ENCODE assay signal across 19 mouse cellular contexts in the genomic region with DNA sequence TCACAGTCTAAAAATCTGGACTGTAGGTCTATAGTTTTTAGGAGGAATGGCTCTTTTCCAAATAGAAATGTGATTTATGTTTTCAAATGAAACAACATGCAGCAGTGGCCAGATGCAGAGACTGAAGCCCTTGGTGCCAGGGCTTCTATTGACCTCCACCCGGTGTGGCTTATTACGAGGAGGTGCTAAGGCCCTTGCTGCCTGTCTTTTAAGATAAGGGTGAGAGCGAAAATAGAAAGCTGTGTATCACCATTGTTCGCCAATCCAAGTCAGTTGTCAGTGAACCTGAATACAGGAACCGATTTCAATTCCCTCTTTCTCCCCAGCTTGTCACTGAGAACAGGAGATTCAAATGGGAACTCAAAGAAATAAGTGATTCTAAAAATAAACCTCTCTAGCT. TPM values are rescaled to one million over a fixed set of nuclear protein-coding genes. Genes with fewer than 3 reads are reported as not detected.
DNase-seq lines count a peak whose midpoint lies in the region; ATAC-seq and TF ChIP-seq lines count a peak whose summit lies in the region.
"Had no signal": no experiment of that assay in that cellular context is flagged by ENCODE, and none has a peak within 500 bp of the region (broad histone marks: within the 10 kb centered on the region; RNA-seq: fewer than 3 reads in every experiment).

No protein-coding gene starts in this region.

- H3K4me1 ChIP-seq in heart, adult 2 months (ENCODE audit: control insufficient read depth, insufficient read depth, low read length), result no peaks in the 10 kb centered on the region
- H3K4me1 ChIP-seq in heart, embryonic 16.5 days (ENCODE audit: control insufficient read depth, insufficient read depth, low read length), result peaks cover 25% of the 10 kb centered on the region

- peak overlapping the region; percentile 13; the same call in 1 of the 2 replicates for H3K27ac ChIP-seq in heart, adult 2 months
- peak overlapping the region; percentile 71 for H3K27ac ChIP-seq in heart, embryonic 16.5 days (ENCODE audit: low read length)
- H3K27ac ChIP-seq: embryonic facial prominence, embryonic 15.5 days; hindbrain, embryonic 13.5 days; midbrain, embryonic 15.5 days; neural tube, embryonic 12.5 days had no signal

- H3K36me3 ChIP-seq in heart, adult 2 months (ENCODE audit: control insufficient read depth, insufficient read depth, low read length), result peaks cover 4% of the 10 kb centered on the region; the same call in 1 of the 2 replicates
- H3K36me3 ChIP-seq in heart, embryonic 16.5 days (ENCODE audit: control insufficient read depth, insufficient read depth), result no peaks in the 10 kb centered on the region
- H3K36me3 ChIP-seq: embryonic facial prominence, embryonic 15.5 days; midbrain, embryonic 15.5 days; neural tube, embryonic 12.5 days had no signal

- TF ChIP-seq EP300 in heart, adult 2 months (IDR thresholded peaks at IDR 0.05; ENCODE audit: insufficient read depth, low read depth, low read length), result no peak

- no peak for DNase-seq in heart, adult 2 months
- DNase-seq in heart, postnatal 10 days, result no peak
- DNase-seq in right cerebral cortex, postnatal 10 days (ENCODE audit: low spot score in 2 of 2), result peak; percentile 20 to 33
- DNase-seq in right cerebral cortex, postnatal 4 days, result no peak
- no peak for DNase-seq in embryo, embryonic 10.5 days (ENCODE audit: low spot score)
- no peak for DNase-seq in gastrocnemius, postnatal 36 days
- DNase-seq: adrenal gland, adult 8-10 months; cerebellum, adult 18-20 months; gastrocnemius, postnatal 10 days; kidney, postnatal 10 days; lung, adult 18-20 months; lung, postnatal 4 days had no signal

- TF ChIP-seq CTCF in heart, adult 2 months (IDR thresholded peaks at IDR 0.05), result no peak

- H3K4me2 ChIP-seq in heart, embryonic 16.5 days (ENCODE audit: low read depth, low read length), result peak overlapping the region; percentile 37
- H3K4me2 ChIP-seq: embryonic facial prominence, embryonic 15.5 days; hindbrain, embryonic 13.5 days; midbrain, embryonic 15.5 days; neural tube, embryonic 12.5 days had no signal

- ATAC-seq in heart, embryonic 16.5 days (replicated peaks; ENCODE audit: extremely low read depth, insufficient read depth, low FRiP score), result no peak
- peak; percentile 42; the same call in 1 of the 2 replicates for ATAC-seq in megakaryocyte-erythroid progenitor cell, adult 5-6 weeks (replicated peaks; ENCODE audit: low FRiP score, low TSS enrichment, poor library complexity, severe bottlenecking)
- ATAC-seq: intestine, embryonic 16.5 days; midbrain, embryonic 15.5 days had no signal

- no peaks in the 10 kb centered on the region for H3K27me3 ChIP-seq in heart, adult 2 months (ENCODE audit: control insufficient read depth, insufficient read depth, low read length)
- no peaks in the 10 kb centered on the region for H3K27me3 ChIP-seq in heart, embryonic 16.5 days (ENCODE audit: control insufficient read depth, insufficient read depth, low read length)
- H3K27me3 ChIP-seq: embryonic facial prominence, embryonic 15.5 days; hindbrain, embryonic 13.5 days; midbrain, embryonic 15.5 days; neural tube, embryonic 12.5 days had no signal

- H3K9ac ChIP-seq in heart, adult 2 months (ENCODE audit: low read depth, low read length), result no peak overlapping the region
- H3K9ac ChIP-seq in heart, embryonic 16.5 days (ENCODE audit: low read length), result peak overlapping the region; percentile 24
- H3K9ac ChIP-seq: embryonic facial prominence, embryonic 15.5 days; hindbrain, embryonic 13.5 days; midbrain, embryonic 15.5 days; neural tube, embryonic 12.5 days had no signal

- H3K9me3 ChIP-seq in heart, embryonic 16.5 days (replicated peaks; ENCODE audit: control insufficient read depth, low read length), result no peaks in the 10 kb centered on the region
- H3K9me3 ChIP-seq: embryonic facial prominence, embryonic 15.5 days; hindbrain, embryonic 13.5 days; midbrain, embryonic 15.5 days; neural tube, embryonic 12.5 days had no signal

- intact Hi-C loops in heart, adult 2 months (cut with DNase I), result no loop called here
- intact Hi-C loops in heart, postnatal 10 days (cut with DNase I), result no loop called here
- intact Hi-C loops in gastrocnemius, postnatal 36 days (cut with DNase I), result no loop called here

- H3K4me3 ChIP-seq in heart, adult 2 months, result no peak overlapping the region
- no peak overlapping the region for H3K4me3 ChIP-seq in heart, embryonic 16.5 days (ENCODE audit: low read length)
- H3K4me3 ChIP-seq: embryonic facial prominence, embryonic 15.5 days; hindbrain, embryonic 13.5 days; midbrain, embryonic 15.5 days; neural tube, embryonic 12.5 days had no signal

- no peaks in the 10 kb centered on the region for H3K79me2 ChIP-seq in heart, adult 2 months (replicated peaks; ENCODE audit: control insufficient read depth, insufficient read depth, low read length)

- no peak for TF ChIP-seq POLR2A in heart, adult 2 months (IDR thresholded peaks at IDR 0.05; ENCODE audit: insufficient read depth, low read depth, low read length)

- 25% methylated on average over 5 of the region's 5 CpGs for WGBS in heart, adult 2 months
- 14% methylated on average over 5 of the region's 5 CpGs for WGBS in heart, embryonic 16.5 days

RNA-seq across cellular contexts. Expression of a gene that starts 57.3 kb away (rescaled TPM):
- 1 to 10 TPM in 1 of 2 experiments, under 1 TPM in 1; 0.99 to 1.3 TPM for total RNA-seq in heart, adult 2 months (2021)
- polyA plus RNA-seq in heart, adult 2 months (2012; rRNA removed), result 1.0 and 1.7 TPM in 2 replicates
- total RNA-seq in heart, postnatal 10 days (2021), result 1 to 10 TPM; 1.8 to 2.8 TPM
- polyA plus RNA-seq in heart, embryonic 16.5 days (2015; fragmentation: Nextera tagmentation; extraction: Ambion mirVana), result 10.7 and 32.2 TPM in 2 replicates
- 1.9 and 6.6 TPM in 2 replicates for total RNA-seq in megakaryocyte-erythroid progenitor cell, adult 5-6 weeks (2014; fragmentation: Nextera tagmentation)
- 0.46 and 0.56 TPM in 2 replicates for total RNA-seq in megakaryocyte-erythroid progenitor cell, adult 5-6 weeks (2017)
- total RNA-seq in gastrocnemius, postnatal 36 days (2021), result 10 to 100 TPM; 11.6 to 24.5 TPM

Comparison
In these comparisons a context has a peak if more than half of its experiments do, and no peak if none do; other contexts are left out.
1. DNase-seq: peak in right cerebral cortex, postnatal 10 days (2 of 2); none in heart, adult 2 months (0 of 2), heart, postnatal 10 days (0 of 2), right cerebral cortex, postnatal 4 days (single experiment), embryo, embryonic 10.5 days (single experiment) and gastrocnemius, postnatal 36 days (0 of 2).